Mouse (Mus musculus) G1E (cell line): Measurements from ENCODE around the gene Sphk2.

ENCODE experiments used
- CTCF ChIP-seq: IDR thresholded peaks from 2 replicates; pipeline ENCODE4 v1.5.1; 2012; ENCODE audit warnings: low read depth, low read length, inconsistent platforms, mixed read lengths
- GATA2 ChIP-seq: IDR thresholded peaks from 2 replicates; pipeline ENCODE4 v1.6.1; 2012; ENCODE audit warnings: low read depth, low read length, inconsistent platforms, borderline replicate concordance
- POLR2AphosphoS5 ChIP-seq: IDR thresholded peaks from 2 replicates; pipeline ENCODE4 v1.6.1; 2012; ENCODE audit warnings: low read depth, low read length, inconsistent platforms; ENCODE audit not compliant: insufficient replicate concordance
- TAL1 ChIP-seq: conservative IDR thresholded peaks from 2 replicates; pipeline ENCODE4 v1.6.1; 2012; ENCODE audit warnings: low read depth, low read length, inconsistent platforms, mixed read lengths

DNA sequence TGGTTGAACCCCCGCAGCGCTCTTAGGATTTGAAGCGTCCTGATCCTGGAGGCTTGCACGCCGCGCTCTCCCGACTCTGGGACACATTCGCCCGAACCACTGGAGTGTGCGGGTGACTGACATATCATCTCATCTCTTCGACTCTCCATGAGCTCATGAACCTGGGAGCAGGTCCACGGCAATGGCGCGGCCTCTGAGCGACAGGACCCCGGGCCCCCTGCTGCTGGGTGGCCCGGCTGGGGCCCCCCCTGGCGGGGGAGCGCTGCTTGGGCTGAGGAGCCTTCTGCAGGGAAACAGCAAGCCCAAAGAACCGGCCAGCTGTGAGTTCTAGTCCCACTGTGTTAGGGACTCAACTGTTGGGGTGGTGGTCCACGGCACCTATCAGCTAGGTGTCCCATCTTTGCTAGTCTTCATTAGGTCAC lies 12.3 kb downstream of the Sphk2 start:
- TF ChIP-seq CTCF (no peak), GATA2 (no peak), TAL1 (no peak), POLR2AphosphoS5 (no peak)
